Mouse (Mus musculus): Measurements from ENCODE around the gene Sstr3.

Sstr3 gene

DNA sequence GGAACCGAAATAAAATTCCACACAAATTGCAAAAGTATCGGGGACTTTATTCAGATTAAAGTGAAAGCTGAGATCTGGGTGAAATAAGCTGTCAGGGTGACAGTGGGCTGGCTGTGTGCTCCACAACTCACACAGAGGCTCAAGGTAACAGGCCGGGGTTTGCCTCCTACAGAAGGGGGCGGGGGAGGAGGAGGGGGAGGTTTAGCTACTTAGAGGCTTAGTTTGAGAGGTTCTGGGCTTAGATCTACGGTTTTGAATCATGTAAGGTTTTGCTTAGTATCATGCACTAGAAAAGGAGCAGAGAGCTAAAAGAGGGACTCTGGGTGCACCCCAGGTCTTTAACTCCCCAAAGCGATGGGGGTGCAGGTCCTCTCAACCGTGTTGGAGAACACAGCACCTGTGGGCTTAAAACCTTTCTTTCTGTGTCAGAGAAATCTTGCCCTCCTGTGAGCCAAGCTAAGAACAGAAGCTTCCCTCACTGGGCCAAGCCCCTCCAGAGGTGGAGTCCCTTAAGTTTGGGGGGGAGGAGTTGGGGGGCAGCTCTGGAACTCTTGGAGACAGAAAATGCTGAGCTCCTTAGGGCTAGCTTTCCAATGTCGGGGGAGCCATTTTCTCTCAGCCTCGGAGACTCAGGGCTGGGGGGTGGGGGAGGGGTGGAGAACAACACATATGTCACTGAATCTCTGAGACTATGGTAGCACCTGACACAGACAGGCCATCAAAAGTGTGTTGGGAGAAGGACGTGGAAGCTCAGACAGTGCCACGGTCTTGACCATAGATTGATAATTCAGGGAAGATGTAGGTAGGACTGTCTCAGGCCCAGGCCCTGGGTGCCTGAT lies 14.9 kb upstream of the Sstr3 start:
- DNase-seq, result no peak

GRCm38 (mm10) chr15:78557693-78558535 lies 13.4 kb upstream of the Sstr3 start:
- no peak for DNase-seq

DNA sequence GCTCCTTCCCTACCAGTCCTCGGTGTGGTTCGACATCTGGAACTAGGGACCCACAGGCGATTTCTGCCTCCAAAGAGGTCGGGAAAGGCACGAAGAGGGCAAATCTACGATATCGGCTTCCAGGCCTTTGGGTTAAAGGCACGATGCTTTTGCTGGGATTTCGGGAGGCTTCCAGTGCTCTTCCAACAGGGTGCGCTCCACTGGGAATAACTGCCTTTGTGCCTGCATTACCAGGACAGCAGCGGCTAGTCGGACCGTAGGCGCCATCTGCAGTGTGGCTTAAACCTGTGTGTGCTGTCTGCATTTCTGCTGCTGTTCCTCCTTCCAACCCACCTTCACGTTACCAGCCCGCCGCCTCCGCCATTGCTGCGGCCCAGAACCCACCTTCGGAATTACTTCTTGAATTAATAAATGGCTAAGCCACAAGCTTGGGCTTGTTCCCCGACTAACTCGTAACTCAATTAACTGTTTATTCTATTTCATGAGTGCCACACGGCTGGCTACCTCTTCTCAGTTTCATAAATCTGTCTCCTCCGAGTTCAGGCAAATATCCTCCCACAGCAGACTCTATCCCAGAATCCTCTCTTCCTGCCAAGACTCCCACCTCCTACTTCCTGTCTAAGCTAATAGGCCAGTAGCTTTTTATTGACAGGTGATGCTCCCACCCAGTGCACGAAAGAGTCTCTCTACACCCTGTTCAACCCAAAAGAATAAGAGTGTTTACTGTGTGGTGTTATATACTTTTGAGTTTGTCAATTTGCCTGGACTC lies 10.2 kb upstream of the Sstr3 start:
- DNase-seq, result no peak

DNA sequence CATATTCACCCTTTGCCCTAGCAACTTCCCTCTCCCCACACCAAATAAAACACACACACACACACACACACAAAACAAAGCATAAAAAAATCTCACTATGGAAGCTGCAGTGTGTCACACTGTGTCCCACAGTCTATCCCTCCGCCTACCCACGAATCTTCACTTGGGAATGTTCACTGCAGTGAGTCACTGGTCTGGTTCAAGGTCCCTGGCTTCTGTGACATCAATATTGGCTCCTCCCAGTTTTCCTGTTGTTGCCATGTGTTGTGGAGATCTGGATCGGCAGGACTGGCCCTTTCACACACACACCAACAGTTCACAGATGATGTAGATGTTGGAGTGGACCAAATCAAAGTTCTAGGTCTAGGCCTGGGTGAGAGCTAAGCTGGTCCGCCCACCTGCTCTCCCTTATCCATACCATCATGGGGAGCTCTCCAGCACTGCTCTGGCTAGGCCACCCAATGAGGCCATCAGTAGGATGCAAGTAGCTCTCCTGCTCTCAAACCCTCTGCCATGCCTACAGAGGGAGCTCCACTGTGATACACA lies 4.8 kb upstream of the Sstr3 start:
- no peak for DNase-seq

DNA sequence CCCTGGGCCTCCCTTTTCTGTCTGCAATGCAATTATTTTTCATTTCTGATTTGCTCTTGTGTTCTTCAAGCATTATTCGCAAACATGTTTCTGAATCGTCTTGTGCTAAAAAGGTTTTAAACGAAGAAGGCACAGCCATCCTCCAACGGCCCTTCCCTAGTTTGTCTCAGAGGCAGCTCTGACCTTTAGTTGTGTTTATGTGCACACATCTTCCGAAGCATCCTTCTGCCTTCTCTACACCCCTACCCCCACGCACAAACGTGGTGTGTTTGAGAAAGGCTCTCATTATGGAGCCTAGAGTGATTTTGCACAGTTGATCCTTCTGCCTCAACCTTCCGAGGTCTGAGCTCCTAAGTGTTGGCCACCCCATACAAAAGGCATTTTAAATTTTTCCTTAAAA lies 4.2 kb upstream of the Sstr3 start:
- no peak for DNase-seq

DNA sequence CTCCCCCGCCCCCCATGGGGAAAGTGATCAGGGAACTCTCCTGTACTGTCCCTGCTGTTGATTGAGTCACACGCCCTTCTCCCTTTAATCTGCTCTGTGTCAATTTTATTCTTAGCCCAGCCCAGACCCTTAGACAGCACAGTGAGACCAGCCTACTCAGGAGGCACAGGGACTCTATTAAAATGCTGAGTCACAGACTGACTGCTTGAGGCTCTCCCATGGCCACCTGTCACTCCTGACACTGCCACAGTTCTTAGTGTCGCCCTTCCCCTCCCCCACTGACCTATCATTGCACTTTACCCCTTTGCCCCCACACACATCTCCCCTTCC lies 3.8 kb upstream of the Sstr3 start:
- DNase-seq, result no peak

- DNase-seq, result no peak
These were observed 3.2 kb upstream of the Sstr3 start for GRCm38 (mm10) chr15:78547415-78548335.

DNA sequence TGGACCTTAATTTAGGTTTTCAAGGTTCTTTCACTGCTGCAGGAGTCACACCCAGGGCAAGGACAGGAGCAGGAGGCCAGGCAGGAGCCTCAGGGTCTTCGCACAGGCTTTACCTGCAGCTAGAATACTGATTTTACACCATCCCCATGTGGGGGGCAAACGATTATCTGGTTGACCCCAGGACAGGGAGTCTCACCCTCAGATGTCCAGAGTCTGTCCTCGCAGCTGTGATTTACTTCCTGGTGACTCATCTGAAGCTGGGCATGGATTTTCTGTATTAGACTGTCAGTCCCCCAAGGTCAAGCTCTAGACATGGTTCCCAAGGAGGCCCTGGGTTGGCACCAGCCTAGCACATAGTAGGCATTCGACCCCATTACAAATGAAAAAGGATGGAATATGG lies 1.6 kb upstream of the Sstr3 start:
- no peak for DNase-seq

- DNase-seq, result peak; percentile 42
These were observed 444 bp downstream of the Sstr3 start for GRCm38 (mm10) chr15:78544041-78544440.

GRCm38 (mm10) chr15:78542767-78543303 lies 1.6 kb downstream of the Sstr3 start:
- peak; percentile 40 for DNase-seq

DNA sequence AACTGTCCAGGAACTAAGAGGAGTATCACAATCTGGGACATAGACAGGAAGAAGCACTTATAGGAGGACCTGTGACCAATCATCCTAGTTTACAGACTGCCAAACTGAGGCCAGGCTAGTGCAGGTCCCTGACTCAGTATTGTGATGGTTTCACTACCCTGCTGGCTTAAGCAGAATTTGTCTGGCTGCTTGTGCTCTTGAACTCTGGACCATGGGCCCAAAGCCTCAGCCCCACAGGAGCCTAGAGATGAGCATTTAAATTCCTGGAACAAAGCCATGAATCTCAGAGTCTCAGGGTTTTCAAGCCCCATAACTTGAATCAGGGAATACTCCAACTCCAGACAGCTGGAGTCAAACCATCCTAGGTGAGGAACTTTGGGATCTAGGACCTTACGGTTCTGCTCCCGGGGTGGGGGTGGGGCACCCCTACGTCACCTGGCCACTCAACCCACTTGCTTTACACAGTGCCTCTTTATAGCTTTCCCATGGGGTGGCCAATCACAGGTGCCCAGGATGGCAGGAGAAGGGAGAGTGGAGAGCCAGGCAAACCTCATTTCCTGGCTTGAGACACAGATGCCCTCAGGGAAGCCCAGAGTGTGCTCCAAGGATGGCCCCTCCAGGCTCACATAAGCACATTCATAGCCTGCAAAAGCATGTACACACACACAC lies 2.3 kb downstream of the Sstr3 start:
- DNase-seq, result no peak

- peak; percentile 27 for DNase-seq
These were observed 2.9 kb downstream of the Sstr3 start for GRCm38 (mm10) chr15:78541606-78542005.

DNA sequence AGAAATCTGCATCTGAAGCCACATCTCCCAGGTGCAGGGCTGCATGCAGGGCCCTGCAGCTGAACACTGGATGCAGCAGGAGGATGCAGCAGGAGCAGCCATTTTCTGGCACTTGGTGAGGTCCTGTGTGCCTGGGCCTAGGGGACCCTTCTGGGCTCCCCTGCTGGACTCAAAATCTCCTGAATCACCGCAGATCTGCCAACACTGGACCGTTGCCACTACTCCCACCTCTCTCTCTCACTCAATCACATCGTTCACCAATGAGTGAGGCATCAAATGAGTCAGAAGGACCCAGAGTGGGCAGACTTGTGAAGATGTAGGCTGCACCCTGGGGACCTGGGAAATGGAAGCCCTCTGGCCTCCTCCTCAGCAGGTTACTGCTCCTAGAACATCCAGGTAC lies 3.4 kb downstream of the Sstr3 start:
- no peak for DNase-seq

GRCm38 (mm10) chr15:78535723-78536421 lies 8.6 kb downstream of the Sstr3 start:
- DNase-seq, result no peak

GRCm38 (mm10) chr15:78533346-78533835 lies 11.1 kb downstream of the Sstr3 start:
- DNase-seq, result no peak

DNA sequence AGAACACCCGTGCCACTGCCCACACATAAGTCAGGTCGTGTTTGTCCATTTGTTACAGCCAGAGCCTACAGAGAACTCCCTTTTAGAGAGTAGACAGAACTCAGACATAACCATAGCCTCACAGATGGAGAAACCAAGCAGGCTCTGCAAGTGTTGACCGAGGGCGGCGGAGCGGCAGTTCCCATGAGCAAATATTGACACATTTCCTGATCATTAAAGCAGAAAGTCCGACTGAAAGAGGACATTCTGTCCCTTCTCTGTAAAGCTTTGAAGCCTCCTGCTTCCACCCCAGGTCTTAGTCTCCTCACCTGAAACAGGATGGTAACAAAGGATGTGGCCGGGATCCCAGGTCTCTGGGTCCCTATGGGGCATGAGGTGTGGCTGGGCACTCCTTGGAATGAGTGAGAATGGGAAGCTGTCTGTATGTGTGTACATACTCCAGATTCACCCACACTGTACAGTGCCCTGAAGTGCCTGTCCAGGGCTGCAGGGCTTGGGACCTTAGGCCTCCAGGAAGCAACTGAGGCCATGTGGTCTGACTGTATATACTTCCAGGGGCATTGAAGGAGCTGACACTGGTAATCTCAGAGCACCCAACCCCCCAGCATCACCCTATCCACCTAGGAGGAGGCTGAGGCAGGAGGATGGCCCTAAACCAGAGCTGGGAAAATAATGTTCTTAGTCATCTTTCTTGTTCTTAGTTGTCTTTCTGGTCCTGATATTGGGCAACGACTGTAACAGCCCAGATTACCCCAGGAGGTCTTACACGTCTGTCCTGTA lies 11.7 kb downstream of the Sstr3 start:
- DNase-seq, result no peak

- peak; percentile 98 for DNase-seq
These were observed 12.5 kb downstream of the Sstr3 start for GRCm38 (mm10) chr15:78531901-78532469.

GRCm38 (mm10) chr15:78531451-78531720 lies 13.1 kb downstream of the Sstr3 start:
- no peak for DNase-seq

All from right cerebral cortex, postnatal 25 days (tissue).